Mouse (Mus musculus) ES-E14 (cell line): ENCODE results near the gene Col6a5. TPM values are rescaled to one million over a fixed set of nuclear protein-coding genes. Genes with fewer than 3 reads are reported as not detected.

Source experiments
- DNase-seq: peaks from one replicate; pipeline ENCODE4 v3.0.0-alpha.2; 2013; ENCODE audit warnings: low read depth, low spot score
- H3K27ac ChIP-seq: 2 replicates; pipeline ENCODE4 v1.5.1; 2012; ENCODE audit warnings: low read depth, mild to moderate bottlenecking, low read length, moderate library complexity, mixed read lengths; ENCODE audit not compliant: poor library complexity, insufficient read depth, severe bottlenecking
- H3K36me3 ChIP-seq: 2 replicates; pipeline ENCODE4 v1.6.1; 2012; ENCODE audit warnings: mild to moderate bottlenecking, low read length, moderate library complexity, mixed read lengths; ENCODE audit not compliant: control insufficient read depth, poor library complexity, insufficient read depth, severe bottlenecking
- H3K4me1 ChIP-seq, 2 experiments: fragments of 150-350 bp in 1 of 2; sonication (generic) in 1 of 2; 2 replicates each; pipeline ENCODE4 v1.6.1; 2012; ENCODE audit warnings: low read length in 2 of 2, mild to moderate bottlenecking in 1 of 2, mixed read lengths in 1 of 2; ENCODE audit not compliant: control insufficient read depth in 2 of 2, insufficient read depth in 2 of 2, poor library complexity in 1 of 2
- H3K4me3 ChIP-seq, 2 experiments: fragments of 150-350 bp in 1 of 2; sonication (generic) in 1 of 2; 2 replicates each; pipeline ENCODE4 v1.5.1; 2012; ENCODE audit warnings: low read length in 2 of 2, low read depth in 1 of 2, mild to moderate bottlenecking in 1 of 2, mixed read lengths in 1 of 2; ENCODE audit not compliant: insufficient read depth in 1 of 2, poor library complexity in 1 of 2, severe bottlenecking in 1 of 2
- H3K9ac ChIP-seq: 2 replicates; pipeline ENCODE4 v1.6.1; 2012; ENCODE audit warnings: low read depth, mild to moderate bottlenecking, low read length, mixed read lengths; ENCODE audit not compliant: poor library complexity, insufficient read depth, severe bottlenecking
- H3K9me3 ChIP-seq: fragments of 150-350 bp; sonication (generic); 2 replicates; pipeline ENCODE4 v1.6.1; 2012; ENCODE audit warnings: low read depth, mild to moderate bottlenecking, low read length; ENCODE audit not compliant: control insufficient read depth, insufficient read depth
- CHD2 ChIP-seq: IDR thresholded peaks from 2 replicates; pipeline ENCODE4 v1.6.1; 2014; ENCODE audit warnings: mild to moderate bottlenecking, low read depth, low read length, inconsistent platforms
- HCFC1 ChIP-seq: IDR thresholded peaks from 2 replicates; pipeline ENCODE4 v1.6.1; 2012; ENCODE audit warnings: low read length, inconsistent platforms, borderline replicate concordance; ENCODE audit not compliant: insufficient read depth
- MAFK ChIP-seq: IDR thresholded peaks from 2 replicates; pipeline ENCODE4 v1.6.1; 2014; ENCODE audit warnings: mild to moderate bottlenecking, low read depth, low read length, inconsistent platforms; ENCODE audit not compliant: insufficient read depth
- ZC3H11A ChIP-seq: IDR thresholded peaks from 2 replicates; pipeline ENCODE4 v1.6.1; 2012; ENCODE audit warnings: low read depth, mild to moderate bottlenecking, inconsistent platforms, low read length, borderline replicate concordance
- ZNF384 ChIP-seq: IDR thresholded peaks from 2 replicates; pipeline ENCODE4 v1.6.1; 2012; ENCODE audit warnings: low read depth, low read length, inconsistent platforms
- in situ Hi-C, 2 experiments: fragments of 600-800 bp; cut with MboI; formaldehyde crosslinking; loops; one replicate each; pipeline ENCODE4 v1.15.1; 2025; ENCODE audit warnings: low sequenced_read_pairs in 2 of 2, inconsistent platforms in 1 of 2; ENCODE audit not compliant: unreplicated experiment in 2 of 2
- total RNA-seq: library from RNA; depleted of rRNA; stranded (reverse); fragments of 300-350 nt; gene quantifications from 2 replicates; pipeline ENCODE4 v1.2.3, GENCODE M21; 2012

Col6a5 gene
- total RNA-seq, 1 experiment, result 4.2 TPM

DNA sequence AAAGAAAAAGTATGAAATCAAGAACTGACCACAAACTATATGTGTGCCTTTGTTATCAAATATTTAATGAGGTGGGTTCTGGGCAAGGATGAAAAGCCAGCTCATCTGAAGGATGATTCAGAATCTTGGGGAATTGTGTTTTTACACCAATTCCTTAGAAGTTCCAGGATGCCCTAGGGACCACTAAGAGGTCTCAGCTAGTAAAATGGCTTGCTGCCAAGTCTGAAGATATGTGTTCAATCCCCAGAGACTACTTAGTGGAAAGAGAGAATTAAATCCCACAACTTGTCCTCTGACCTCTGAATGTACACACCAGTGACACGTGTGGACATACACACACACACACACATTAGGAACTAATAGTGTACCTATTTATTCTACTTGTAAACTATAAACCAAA lies 1.3 kb downstream of the Col6a5 start:
- no peaks in the 10 kb centered on the region for H3K36me3 ChIP-seq
- no peak overlapping the region for H3K9ac ChIP-seq
- no peak overlapping the region for H3K4me3 ChIP-seq
- no peaks in the 10 kb centered on the region; the same call in 1 of the 2 replicates for H3K9me3 ChIP-seq
- in situ Hi-C loops, result no loop called here
- TF ChIP-seq CHD2, result no peak
- no peak for TF ChIP-seq MAFK
- TF ChIP-seq HCFC1, result no peak
- no peak for TF ChIP-seq ZNF384
- no peak for TF ChIP-seq ZC3H11A
- no peak for DNase-seq
- H3K27ac ChIP-seq, result no peak overlapping the region
- H3K4me1 ChIP-seq, result no peaks in the 10 kb centered on the region

DNA sequence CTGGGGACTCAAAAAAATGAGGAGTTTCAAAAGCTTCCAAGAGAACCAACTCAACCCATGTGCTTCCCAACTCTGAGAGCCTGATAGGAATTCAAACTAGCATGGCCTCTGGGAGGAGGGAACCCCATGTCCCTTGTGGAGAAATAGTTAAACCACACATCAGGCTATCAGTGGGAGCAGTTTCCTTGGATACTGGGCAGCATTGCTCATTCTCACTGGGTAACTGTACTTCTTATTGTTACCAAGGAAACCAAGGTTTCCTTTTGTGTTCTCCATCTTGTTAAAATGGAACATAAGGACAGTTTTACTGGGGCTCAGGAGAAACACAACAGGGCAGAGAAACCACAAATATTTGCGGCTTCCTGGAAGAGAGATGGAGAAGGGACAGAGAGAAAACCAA lies 10.7 kb downstream of the Col6a5 start:
- TF ChIP-seq ZNF384 (no peak), CHD2 (no peak), HCFC1 (no peak)
- Histone ChIP-seq H3K36me3 (no peaks in the 10 kb centered on the region), H3K27ac (no peak overlapping the region), H3K9me3 (no peaks in the 10 kb centered on the region), H3K4me3 (no peak overlapping the region), H3K9ac (no peak overlapping the region), H3K4me1 (no peaks in the 10 kb centered on the region)
- DNase-seq, result no peak
- in situ Hi-C loops, result no loop called here

DNA sequence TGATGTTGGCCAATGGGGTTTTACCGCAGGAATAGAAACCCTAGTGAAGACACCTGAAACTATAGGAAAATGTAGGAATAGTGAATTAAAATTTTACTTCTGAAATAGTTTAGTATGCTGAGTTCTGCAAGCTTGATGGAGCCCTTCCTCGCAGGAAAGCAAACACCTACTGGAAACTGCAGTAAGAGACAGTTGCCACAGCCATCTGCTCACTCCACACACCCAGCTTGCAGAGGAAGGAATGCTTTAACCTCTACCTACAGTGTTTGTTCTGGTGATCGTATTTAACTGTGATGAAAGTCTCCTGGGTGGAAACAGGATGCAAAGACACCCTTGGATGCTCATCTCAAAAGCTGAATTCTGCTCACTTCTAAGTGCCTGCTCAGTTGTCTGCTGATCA lies 12.9 kb downstream of the Col6a5 start:
- DNase-seq, result no peak
- no peak overlapping the region for H3K4me3 ChIP-seq
- H3K27ac ChIP-seq, result no peak overlapping the region
- no peak for TF ChIP-seq ZNF384
- no peak for TF ChIP-seq HCFC1
- no peak for TF ChIP-seq CHD2
- no peak for TF ChIP-seq ZC3H11A
- TF ChIP-seq MAFK, result no peak
- no peaks in the 10 kb centered on the region for H3K4me1 ChIP-seq
- H3K36me3 ChIP-seq, result no peaks in the 10 kb centered on the region
- H3K9me3 ChIP-seq, result no peaks in the 10 kb centered on the region
- in situ Hi-C loops, result no loop called here
- H3K9ac ChIP-seq, result no peak overlapping the region

DNA sequence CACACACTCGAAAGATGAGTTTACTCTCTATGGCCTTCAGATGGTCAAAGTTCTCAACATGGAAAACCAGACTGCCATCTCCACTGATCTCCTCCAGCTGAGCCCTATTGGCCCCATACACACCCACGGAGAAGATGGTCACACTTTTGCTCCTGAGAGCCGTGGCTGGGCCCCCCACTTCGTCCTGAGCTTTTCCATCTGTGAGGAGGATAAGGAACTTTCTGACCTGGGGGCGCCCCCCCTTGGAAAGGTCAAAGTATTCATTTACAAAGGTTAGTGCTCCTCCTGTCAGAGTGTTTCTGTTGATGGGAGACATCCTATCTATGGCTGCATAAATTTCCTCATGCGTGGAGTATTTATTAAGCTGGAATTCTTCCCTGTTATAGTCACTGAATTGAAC lies 26.6 kb downstream of the Col6a5 start:
- Histone ChIP-seq H3K4me1 (no peaks in the 10 kb centered on the region), H3K27ac (no peak overlapping the region), H3K9me3 (peaks cover 3% of the 10 kb centered on the region; the same call in 1 of the 2 replicates), H3K36me3 (no peaks in the 10 kb centered on the region), H3K4me3 (no peak overlapping the region), H3K9ac (no peak overlapping the region)
- TF ChIP-seq CHD2, result no peak
- no peak for TF ChIP-seq HCFC1
- no peak for TF ChIP-seq ZC3H11A
- DNase-seq, result no peak
- in situ Hi-C loops, result no loop called here

DNA sequence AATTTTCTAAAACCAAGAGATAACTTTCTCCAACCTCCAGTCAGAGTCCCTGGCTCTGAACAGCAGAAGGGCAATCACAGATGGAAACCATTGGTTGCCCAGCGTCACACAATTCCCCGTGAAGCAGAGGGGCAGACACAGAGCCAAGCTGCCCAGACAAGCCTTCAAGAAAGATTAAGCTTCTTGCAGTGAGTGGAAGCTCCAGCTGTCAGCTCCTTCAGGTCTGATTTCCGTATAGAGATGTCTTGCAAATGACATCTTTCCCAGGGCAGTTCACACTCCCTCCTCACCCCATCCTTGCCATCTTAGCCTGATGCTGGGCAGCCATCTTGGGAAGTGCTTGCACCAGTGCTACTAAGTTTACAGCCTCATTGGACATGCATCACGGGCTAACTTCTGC lies 31.2 kb downstream of the Col6a5 start:
- in situ Hi-C loops, result no loop called here
- Histone ChIP-seq H3K4me1 (no peaks in the 10 kb centered on the region), H3K9ac (no peak overlapping the region), H3K36me3 (no peaks in the 10 kb centered on the region), H3K4me3 (no peak overlapping the region), H3K27ac (no peak overlapping the region), H3K9me3 (no peaks in the 10 kb centered on the region)
- no peak for TF ChIP-seq HCFC1
- no peak for TF ChIP-seq ZC3H11A
- TF ChIP-seq CHD2, result no peak
- no peak for TF ChIP-seq ZNF384
- TF ChIP-seq MAFK, result no peak
- DNase-seq, result no peak
